Comparison of ENCODE assay signal across 8 mouse cellular contexts in the genomic region with DNA sequence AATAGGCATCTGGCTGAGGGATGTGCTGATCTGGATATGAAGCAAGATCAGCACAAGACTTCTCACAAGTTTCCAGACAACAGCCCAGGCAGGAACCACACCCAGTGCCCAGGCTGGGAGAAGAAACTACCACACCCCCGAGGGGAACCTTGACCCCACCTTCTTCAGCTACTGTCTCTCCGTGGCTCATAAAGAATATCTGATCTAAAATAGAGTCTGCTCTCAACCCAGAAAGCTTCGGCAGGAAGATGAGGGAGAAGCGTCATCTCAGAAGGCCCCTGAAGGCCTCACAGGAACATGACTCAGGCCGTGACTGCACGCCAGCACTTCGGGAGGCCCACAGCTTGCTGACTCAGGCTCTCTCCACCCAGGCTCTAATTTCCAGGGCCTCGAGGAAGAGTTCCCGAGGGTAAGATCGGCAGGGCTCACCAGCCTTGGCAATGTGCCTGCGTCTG. TPM values are rescaled to one million over a fixed set of nuclear protein-coding genes. Genes with fewer than 3 reads are reported as not detected.
A peak's percentile ranks its signal among the peaks of the same experiment; 100 is the strongest.
DNase-seq lines count a peak whose midpoint lies in the region; ATAC-seq and TF ChIP-seq lines count a peak whose summit lies in the region.

No protein-coding gene starts in this region.

- no peak overlapping the region for H3K4me2 ChIP-seq in kidney, postnatal 0 days (ENCODE audit: low read length)

- H3K36me3 ChIP-seq in kidney, postnatal 0 days (ENCODE audit: insufficient read depth, low read length), result no peaks in the 10 kb centered on the region

- no peak for TF ChIP-seq CTCF in kidney, postnatal 0 days (IDR thresholded peaks at IDR 0.05; ENCODE audit: low read depth)

- WGBS in kidney, postnatal 0 days, result 25% methylated on average over 11 of the region's 11 CpGs

- H3K27ac ChIP-seq in kidney, postnatal 0 days, result peak overlapping the region; percentile 66

- H3K4me1 ChIP-seq in kidney, postnatal 0 days (replicated peaks; ENCODE audit: insufficient read depth, low read length), result peaks cover 25% of the 10 kb centered on the region

- no peak overlapping the region for H3K9ac ChIP-seq in kidney, postnatal 0 days (ENCODE audit: low read depth, low read length)

- no peak overlapping the region for H3K4me3 ChIP-seq in kidney, postnatal 0 days (replicated peaks; ENCODE audit: low read depth, low read length)

- no peak for ATAC-seq in kidney, postnatal 0 days (replicated peaks; ENCODE audit: low FRiP score, low read depth)

- peak; percentile 52 to 64 for DNase-seq in left cerebral cortex, adult 18-20 months (ENCODE audit: low spot score in 2 of 2)
- DNase-seq in left cerebral cortex, adult 11 months (ENCODE audit: low spot score), result no peak
- DNase-seq in brain, adult 2 months (ENCODE audit: low read depth, low spot score), result peak; percentile 85
- DNase-seq in heart, adult 9 months (ENCODE audit: low spot score in 2 of 2), result peak; percentile 80 to 82
- DNase-seq in kidney, postnatal 0 days (ENCODE audit: low spot score), result peak; percentile 59
- DNase-seq in lung, postnatal 14 days, result peak; percentile 53
- DNase-seq in cerebellum, adult 8-10 months, result no peak
- DNase-seq in cerebellum, postnatal 36 days, result no peak

- no peaks in the 10 kb centered on the region for H3K27me3 ChIP-seq in kidney, postnatal 0 days (ENCODE audit: insufficient read depth, low read length)

- H3K9me3 ChIP-seq in kidney, postnatal 0 days (replicated peaks; ENCODE audit: low read length), result no peaks in the 10 kb centered on the region

RNA-seq across cellular contexts. Expression of gene Col18a1, which starts 44.8 kb away (rescaled TPM):
- total RNA-seq in left cerebral cortex, adult 18-20 months (2021), result 1 to 10 TPM; 4.4 to 4.5 TPM
- polyA plus RNA-seq in kidney, postnatal 0 days (2015; fragmentation: Nextera tagmentation; extraction: Ambion mirVana), result 178 and 197 TPM in 2 replicates

RNA-seq across cellular contexts. Expression of gene Pofut2, which starts 47.9 kb away (rescaled TPM):
- 10 to 100 TPM; 33.4 to 37.9 TPM for total RNA-seq in left cerebral cortex, adult 18-20 months (2021)
- 96.9 and 104 TPM in 2 replicates for polyA plus RNA-seq in kidney, postnatal 0 days (2015; fragmentation: Nextera tagmentation; extraction: Ambion mirVana)

Comparison
In these comparisons a context has a peak if more than half of its experiments do, and no peak if none do; other contexts are left out.
1. DNase-seq: peak in left cerebral cortex, adult 18-20 months (2 of 2), brain, adult 2 months (single experiment), heart, adult 9 months (2 of 2), kidney, postnatal 0 days (single experiment) and lung, postnatal 14 days (single experiment); none in left cerebral cortex, adult 11 months (single experiment), cerebellum, adult 8-10 months (single experiment) and cerebellum, postnatal 36 days (0 of 2).